8 mouse cellular contexts compared by ENCODE assay signal in the genomic region with DNA sequence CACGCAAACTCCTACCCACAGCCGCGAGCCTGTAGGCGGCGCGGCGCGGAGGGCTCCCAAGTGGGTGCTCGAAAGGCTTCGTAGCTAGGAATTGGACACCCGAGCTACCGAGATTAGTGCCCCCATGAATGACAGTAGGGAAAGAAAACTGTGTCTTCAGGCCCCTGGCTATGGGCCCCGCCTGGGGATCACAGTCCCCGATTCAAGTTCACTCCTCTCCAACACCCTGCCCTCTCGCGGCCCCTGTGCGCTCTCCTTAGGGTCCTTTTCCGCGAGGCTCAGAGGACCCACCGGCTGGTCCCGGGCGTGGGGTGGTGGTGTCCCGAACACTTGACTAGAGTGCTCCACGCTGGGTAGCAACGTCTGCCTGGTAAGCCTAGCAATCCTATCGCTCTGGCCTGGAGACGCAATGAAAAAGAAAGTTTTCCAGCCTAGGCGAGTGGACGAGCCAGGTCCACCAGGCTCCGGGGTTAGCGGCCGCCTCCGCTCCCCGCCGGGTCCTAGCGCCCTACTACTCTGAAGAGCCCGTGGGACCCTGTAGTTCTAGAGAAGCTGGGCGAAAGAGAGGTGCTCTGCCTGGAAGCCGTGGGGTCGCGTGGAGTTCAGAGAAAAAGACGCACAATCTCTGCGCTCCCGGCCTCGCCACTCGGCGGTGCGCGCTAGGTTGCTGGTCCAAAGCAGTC. TPM values are rescaled to one million over a fixed set of nuclear protein-coding genes. Genes with fewer than 3 reads are reported as not detected.
DNase-seq lines count a peak whose midpoint lies in the region; ATAC-seq and TF ChIP-seq lines count a peak whose summit lies in the region.

No protein-coding gene starts in this region.

- TF ChIP-seq POLR2A in kidney, adult 2 months (IDR thresholded peaks at IDR 0.05; ENCODE audit: low read depth, low read length) = peak; percentile 7
- no peak for TF ChIP-seq POLR2A in spleen, adult 2 months (IDR thresholded peaks at IDR 0.05; ENCODE audit: low read depth, low read length)

- peaks cover 3% of the 10 kb centered on the region; the same call in 1 of the 2 replicates for H3K36me3 ChIP-seq in erythroblast, embryonic 14.5 days (ENCODE audit: control insufficient read depth)
- no peaks in the 10 kb centered on the region for H3K36me3 ChIP-seq in embryonic facial prominence, embryonic 13.5 days
- no peaks in the 10 kb centered on the region for H3K36me3 ChIP-seq in kidney, adult 2 months (ENCODE audit: control insufficient read depth, insufficient read depth, low read length)
- H3K36me3 ChIP-seq in limb, embryonic 15.5 days = no peaks in the 10 kb centered on the region
- H3K36me3 ChIP-seq in midbrain, embryonic 14.5 days (ENCODE audit: control insufficient read depth, insufficient read depth, low read length) = no peaks in the 10 kb centered on the region
- H3K36me3 ChIP-seq in spleen, adult 2 months (ENCODE audit: control insufficient read depth, insufficient read depth, low read length) = no peaks in the 10 kb centered on the region

- peak overlapping the region; percentile 96 for H3K4me2 ChIP-seq in embryonic facial prominence, embryonic 13.5 days
- peak overlapping the region; percentile 97 for H3K4me2 ChIP-seq in limb, embryonic 15.5 days
- peak overlapping the region; percentile 99 for H3K4me2 ChIP-seq in midbrain, embryonic 14.5 days (ENCODE audit: low read length)

- peak overlapping the region; percentile 42 for H3K4me3 ChIP-seq in erythroblast, embryonic 14.5 days (replicated peaks)
- H3K4me3 ChIP-seq in embryonic facial prominence, embryonic 13.5 days = peak overlapping the region; percentile 61
- H3K4me3 ChIP-seq in kidney, adult 2 months (ENCODE audit: insufficient read depth, low read depth, low read length) = peak overlapping the region; percentile 79
- peak overlapping the region; percentile 58 for H3K4me3 ChIP-seq in limb, embryonic 15.5 days
- H3K4me3 ChIP-seq in midbrain, embryonic 14.5 days (replicated peaks; ENCODE audit: low read depth, low read length) = peak overlapping the region; percentile 51
- peak overlapping the region; percentile 51 for H3K4me3 ChIP-seq in spleen, adult 2 months (ENCODE audit: extremely low read depth, insufficient read depth, insufficient read length)

- no peak for ATAC-seq in erythroblast, adult 5-6 weeks (replicated peaks; ENCODE audit: low FRiP score, poor library complexity, severe bottlenecking)
- ATAC-seq in embryonic facial prominence, embryonic 13.5 days (ENCODE audit: insufficient number of reproducible peaks, insufficient read depth, low FRiP score, low TSS enrichment, low read depth) = peak; percentile 72
- peak; percentile 64 for ATAC-seq in limb, embryonic 15.5 days (ENCODE audit: insufficient number of reproducible peaks, low FRiP score, low TSS enrichment, low read depth)
- ATAC-seq in midbrain, embryonic 14.5 days (ENCODE audit: low FRiP score, low TSS enrichment) = peak; percentile 61

- no peaks in the 10 kb centered on the region for H3K4me1 ChIP-seq in erythroblast, embryonic 14.5 days (ENCODE audit: control insufficient read depth)
- peaks cover 42% of the 10 kb centered on the region for H3K4me1 ChIP-seq in embryonic facial prominence, embryonic 13.5 days
- H3K4me1 ChIP-seq in kidney, adult 2 months (ENCODE audit: control insufficient read depth, insufficient read depth, low read length) = no peaks in the 10 kb centered on the region
- H3K4me1 ChIP-seq in limb, embryonic 15.5 days = peaks cover 22% of the 10 kb centered on the region
- H3K4me1 ChIP-seq in midbrain, embryonic 14.5 days (ENCODE audit: control insufficient read depth, insufficient read depth, low read length) = peaks cover 19% of the 10 kb centered on the region; the same call in 1 of the 2 replicates
- peaks cover 4% of the 10 kb centered on the region; the same call in 1 of the 2 replicates for H3K4me1 ChIP-seq in spleen, adult 2 months (ENCODE audit: control insufficient read depth, insufficient read depth, insufficient read length)

- TF ChIP-seq CTCF in kidney, adult 2 months (conservative IDR thresholded peaks at IDR 0.05; ENCODE audit: insufficient read depth, insufficient read length, low read depth, low read length) = peak; percentile 27; the same call in 1 of the 2 replicates
- no peak for TF ChIP-seq CTCF in spleen, adult 2 months (IDR thresholded peaks at IDR 0.05; ENCODE audit: extremely low read depth, insufficient read depth, insufficient read length, insufficient replicate concordance)

- WGBS in embryonic facial prominence, embryonic 13.5 days = under 1% methylated on average over 49 of the region's 49 CpGs
- under 1% methylated on average over 49 of the region's 49 CpGs for WGBS in kidney, adult 2 months
- WGBS in limb, embryonic 15.5 days = 1% methylated on average over 49 of the region's 49 CpGs
- WGBS in midbrain, embryonic 14.5 days = under 1% methylated on average over 49 of the region's 49 CpGs
- 2% methylated on average over 49 of the region's 49 CpGs for WGBS in spleen, adult 2 months

- peak; percentile 84 to 86 for DNase-seq in heart, adult 9 months (ENCODE audit: low spot score in 2 of 2)
- DNase-seq in kidney, adult 2 months = peak; percentile 89
- peak; percentile 84 for DNase-seq in midbrain, embryonic 14.5 days
- peak; percentile 4 to 20 for DNase-seq in spleen, adult 2 months (ENCODE audit: low read depth in 1 of 2, low spot score in 2 of 2)

- H3K27ac ChIP-seq in embryonic facial prominence, embryonic 13.5 days = peak overlapping the region; percentile 87
- H3K27ac ChIP-seq in kidney, adult 2 months (ENCODE audit: insufficient read depth, low read depth, low read length) = peak overlapping the region; percentile 59
- H3K27ac ChIP-seq in limb, embryonic 15.5 days = peak overlapping the region; percentile 84
- H3K27ac ChIP-seq in midbrain, embryonic 14.5 days (replicated peaks; ENCODE audit: low read depth, low read length) = no peak overlapping the region
- H3K27ac ChIP-seq in spleen, adult 2 months (ENCODE audit: insufficient read depth, low read length) = peak overlapping the region; percentile 57

- H3K9me3 ChIP-seq in erythroblast, embryonic 14.5 days (ENCODE audit: control insufficient read depth, low read length) = peaks cover 3% of the 10 kb centered on the region; the same call in 1 of the 2 replicates
- H3K9me3 ChIP-seq in embryonic facial prominence, embryonic 13.5 days = no peaks in the 10 kb centered on the region
- no peaks in the 10 kb centered on the region for H3K9me3 ChIP-seq in limb, embryonic 15.5 days
- H3K9me3 ChIP-seq in midbrain, embryonic 14.5 days (ENCODE audit: control insufficient read depth, low read length) = no peaks in the 10 kb centered on the region

- peak overlapping the region; percentile 78 for H3K9ac ChIP-seq in embryonic facial prominence, embryonic 13.5 days
- H3K9ac ChIP-seq in limb, embryonic 15.5 days = peak overlapping the region; percentile 44
- H3K9ac ChIP-seq in midbrain, embryonic 14.5 days (replicated peaks; ENCODE audit: low read length) = peak overlapping the region; percentile 46

- H3K27me3 ChIP-seq in erythroblast, embryonic 14.5 days (ENCODE audit: control insufficient read depth) = peaks cover 65% of the 10 kb centered on the region
- H3K27me3 ChIP-seq in embryonic facial prominence, embryonic 13.5 days = peaks cover 73% of the 10 kb centered on the region
- no peaks in the 10 kb centered on the region for H3K27me3 ChIP-seq in kidney, adult 2 months (replicated peaks; ENCODE audit: control insufficient read depth, insufficient read depth, low read length)
- H3K27me3 ChIP-seq in limb, embryonic 15.5 days = peaks cover 61% of the 10 kb centered on the region
- peaks cover 61% of the 10 kb centered on the region for H3K27me3 ChIP-seq in midbrain, embryonic 14.5 days (ENCODE audit: control insufficient read depth, insufficient read depth, low read length)
- H3K27me3 ChIP-seq in spleen, adult 2 months (ENCODE audit: control insufficient read depth, insufficient read depth, low read length) = peaks cover 25% of the 10 kb centered on the region

RNA-seq across cellular contexts. Expression of gene Cebpa, which starts 0.9 kb away (rescaled TPM):
- 0.25 and 0.30 TPM in 2 replicates for polyA plus RNA-seq in erythroblast, embryonic 14.5 days (2012)
- total RNA-seq in erythroblast, adult 5-6 weeks (2015; ENCODE audit: low replicate concordance) = 11.5 and 20.9 TPM in 2 replicates
- total RNA-seq in erythroblast, adult 5-6 weeks (2017; ENCODE audit: low replicate concordance) = 3.5 and 5.7 TPM in 2 replicates
- 5.3 and 5.5 TPM in 2 replicates for polyA plus RNA-seq in embryonic facial prominence, embryonic 13.5 days (2015; fragmentation: Nextera tagmentation; extraction: Ambion mirVana)
- 41.6 and 55.2 TPM in 2 replicates for polyA plus RNA-seq in kidney, adult 2 months (2012; rRNA removed)
- polyA plus RNA-seq in limb, embryonic 15.5 days (2015; fragmentation: Nextera tagmentation; extraction: Ambion mirVana) = 13.6 and 16.5 TPM in 2 replicates
- 0.61 and 0.88 TPM in 2 replicates for polyA plus RNA-seq in midbrain, embryonic 14.5 days (2014; fragmentation: Nextera tagmentation; extraction: Ambion mirVana)
- polyA plus RNA-seq in spleen, adult 2 months (2012; rRNA removed) = 20.6 and 34.3 TPM in 2 replicates

Comparison
In these comparisons a context has a peak if more than half of its experiments do, and no peak if none do; other contexts are left out.
1. DNase-seq: peak in every context shown above with its lines; median percentile 89 in kidney, adult 2 months; 85 in heart, adult 9 months; 84 in midbrain, embryonic 14.5 days; 12 in spleen, adult 2 months.